Mouse (Mus musculus) MEL (cell line): Measurements from ENCODE around the gene Chid1.

Source experiments
- BHLHE40 ChIP-seq: IDR thresholded peaks from 2 replicates; pipeline ENCODE4 v1.6.1; 2012; ENCODE audit warnings: low read depth, mild to moderate bottlenecking, inconsistent platforms, low read length, improper control_type of control experiment, borderline replicate concordance
- CTCF ChIP-seq, 3 experiments: IDR thresholded peaks in 2 of 3; conservative IDR thresholded peaks in 1 of 3; 2 replicates each; pipeline ENCODE4 v1.5.1; 2011 to 2012; ENCODE audit warnings: low read length in 3 of 3, low read depth in 2 of 3, mild to moderate bottlenecking in 2 of 3, improper control_type of control experiment in 1 of 3, inconsistent platforms in 1 of 3, mixed read lengths in 1 of 3, moderate library complexity in 1 of 3; ENCODE audit not compliant: control insufficient read depth in 1 of 3, insufficient read depth in 1 of 3, poor library complexity in 1 of 3, severe bottlenecking in 1 of 3
- TCF12 ChIP-seq: IDR thresholded peaks from 2 replicates; pipeline ENCODE4 v1.6.1; 2014; ENCODE audit warnings: low read depth, mild to moderate bottlenecking, inconsistent platforms, low read length, improper control_type of control experiment, moderate library complexity

- TF ChIP-seq TCF12 (no peak), BHLHE40 (no peak), CTCF (IDR thresholded peaks at IDR 0.05 in 2 of 3, conservative IDR thresholded peaks at IDR 0.05 in 1 of 3; ENCODE audit: control insufficient read depth in 1 of 3, insufficient read depth in 1 of 3, low read depth in 2 of 3, low read length in 3 of 3, poor library complexity in 1 of 3, severe bottlenecking in 1 of 3) (no peak)
These were observed 20.2 kb upstream of the Chid1 start for GRCm38 (mm10) chr7:141559726-141560325.
